Mouse (Mus musculus): Measurements from ENCODE around the gene 1700001O22Rik. TPM values are rescaled to one million over a fixed set of nuclear protein-coding genes. Genes with fewer than 3 reads are reported as not detected.

The 1700001O22Rik gene
- polyA plus RNA-seq, 1 experiment from 2014 or later = 1.8 TPM

GRCm38 (mm10) chr2:30830283-30830795, 26.9 kb upstream of the 1700001O22Rik start, which contains the start of gene Asb6:
TSS of gene Asb6 (minus strand) at chr2:30830333.
- Histone ChIP-seq H3K27ac (replicated peaks) (no peak within 1 kb of the TSS), H3K27me3 (no peaks in the 10 kb centered on the region), H3K4me2 (no peak within 1 kb of the TSS), H3K9ac (no peak within 1 kb of the TSS), H3K36me3 (peaks cover 6% of the 10 kb centered on the region), H3K9me3 (no peaks in the 10 kb centered on the region), H3K4me3 (no peak within 1 kb of the TSS), H3K4me1 (replicated peaks) (peaks cover 18% of the 10 kb centered on the region)
- ATAC-seq (ENCODE audit: low FRiP score, low read depth) = no peak
- WGBS = 14% methylated on average over 4 of the region's 4 CpGs

- H3K9ac ChIP-seq = no peak overlapping the region
- no peak overlapping the region for H3K27ac ChIP-seq (replicated peaks)
- H3K4me2 ChIP-seq = no peak overlapping the region
- peaks cover 18% of the 10 kb centered on the region for H3K4me1 ChIP-seq (replicated peaks)
- WGBS = 36% methylated on average over 5 of the region's 5 CpGs
- H3K9me3 ChIP-seq = no peaks in the 10 kb centered on the region
- H3K36me3 ChIP-seq = peaks cover 16% of the 10 kb centered on the region
- no peak overlapping the region for H3K4me3 ChIP-seq
- no peaks in the 10 kb centered on the region for H3K27me3 ChIP-seq
- ATAC-seq (ENCODE audit: low FRiP score, low read depth) = no peak
Measured at GRCm38 (mm10) chr2:30829315-30829714, 25.9 kb upstream of the 1700001O22Rik start.

GRCm38 (mm10) chr2:30827749-30828475, 24.5 kb upstream of the 1700001O22Rik start:
- Histone ChIP-seq H3K27me3 (no peaks in the 10 kb centered on the region), H3K27ac (replicated peaks) (peak overlapping the region; percentile 70), H3K9ac (peak overlapping the region; percentile 94), H3K4me2 (peak overlapping the region; percentile 89), H3K9me3 (no peaks in the 10 kb centered on the region), H3K4me3 (peak overlapping the region; percentile 87), H3K36me3 (peaks cover 30% of the 10 kb centered on the region), H3K4me1 (replicated peaks) (peaks cover 21% of the 10 kb centered on the region)
- ATAC-seq (ENCODE audit: low FRiP score, low read depth) = peak; percentile 93
- under 1% methylated on average over 63 of the region's 63 CpGs for WGBS

- peak overlapping the region; percentile 94 for H3K9ac ChIP-seq
- H3K9me3 ChIP-seq = no peaks in the 10 kb centered on the region
- H3K4me2 ChIP-seq = peak overlapping the region; percentile 89
- 38% methylated on average over 26 of the region's 26 CpGs for WGBS
- no peaks in the 10 kb centered on the region for H3K27me3 ChIP-seq
- no peak for ATAC-seq (ENCODE audit: low FRiP score, low read depth)
- H3K27ac ChIP-seq (replicated peaks) = peak overlapping the region; percentile 70
- peaks cover 38% of the 10 kb centered on the region for H3K36me3 ChIP-seq
- H3K4me1 ChIP-seq (replicated peaks) = peaks cover 21% of the 10 kb centered on the region
- peak overlapping the region; percentile 87 for H3K4me3 ChIP-seq
Measured at GRCm38 (mm10) chr2:30826825-30827748, 23.6 kb upstream of the 1700001O22Rik start.

GRCm38 (mm10) chr2:30823385-30824153, 20.1 kb upstream of the 1700001O22Rik start:
- H3K27me3 ChIP-seq = no peaks in the 10 kb centered on the region
- H3K36me3 ChIP-seq = peaks cover 62% of the 10 kb centered on the region
- ATAC-seq (ENCODE audit: low FRiP score, low read depth) = no peak
- no peaks in the 10 kb centered on the region for H3K9me3 ChIP-seq
- WGBS = 69% methylated on average over 13 of the region's 13 CpGs
- H3K9ac ChIP-seq = no peak overlapping the region
- H3K4me1 ChIP-seq (replicated peaks) = peaks cover 21% of the 10 kb centered on the region
- H3K4me3 ChIP-seq = no peak overlapping the region
- no peak overlapping the region for H3K4me2 ChIP-seq
- H3K27ac ChIP-seq (replicated peaks) = no peak overlapping the region

GRCm38 (mm10) chr2:30822460-30822859, 19.0 kb upstream of the 1700001O22Rik start:
- 87% methylated on average over 8 of the region's 8 CpGs for WGBS
- Histone ChIP-seq H3K27me3 (no peaks in the 10 kb centered on the region), H3K36me3 (peaks cover 62% of the 10 kb centered on the region), H3K4me2 (no peak overlapping the region), H3K4me1 (replicated peaks) (peaks cover 16% of the 10 kb centered on the region), H3K27ac (replicated peaks) (no peak overlapping the region), H3K9ac (no peak overlapping the region), H3K9me3 (no peaks in the 10 kb centered on the region), H3K4me3 (no peak overlapping the region)
- no peak for ATAC-seq (ENCODE audit: low FRiP score, low read depth)

- peaks cover 66% of the 10 kb centered on the region for H3K36me3 ChIP-seq
- H3K9me3 ChIP-seq = no peaks in the 10 kb centered on the region
- H3K4me1 ChIP-seq (replicated peaks) = peaks cover 3% of the 10 kb centered on the region; the same call in 1 of the 2 replicates
- H3K9ac ChIP-seq = no peak overlapping the region
- WGBS = 97% methylated on average over 3 of the region's 3 CpGs
- no peak overlapping the region for H3K27ac ChIP-seq (replicated peaks)
- H3K4me2 ChIP-seq = no peak overlapping the region
- no peak overlapping the region for H3K4me3 ChIP-seq
- H3K27me3 ChIP-seq = no peaks in the 10 kb centered on the region
- ATAC-seq (ENCODE audit: low FRiP score, low read depth) = no peak
Measured at GRCm38 (mm10) chr2:30821073-30821472, 17.6 kb upstream of the 1700001O22Rik start.

- no peaks in the 10 kb centered on the region for H3K27me3 ChIP-seq
- ATAC-seq (ENCODE audit: low FRiP score, low read depth) = no peak
- no peak overlapping the region for H3K9ac ChIP-seq
- no peaks in the 10 kb centered on the region for H3K9me3 ChIP-seq
- no peak overlapping the region for H3K4me3 ChIP-seq
- peaks cover 60% of the 10 kb centered on the region for H3K36me3 ChIP-seq
- H3K4me1 ChIP-seq (replicated peaks) = peaks cover 3% of the 10 kb centered on the region; the same call in 1 of the 2 replicates
- H3K27ac ChIP-seq (replicated peaks) = no peak overlapping the region
- 97% methylated on average over 5 of the region's 5 CpGs for WGBS
- H3K4me2 ChIP-seq = no peak overlapping the region
Measured at GRCm38 (mm10) chr2:30819873-30820272, 16.4 kb upstream of the 1700001O22Rik start.

- peaks cover 48% of the 10 kb centered on the region for H3K36me3 ChIP-seq
- no peaks in the 10 kb centered on the region for H3K27me3 ChIP-seq
- H3K9me3 ChIP-seq = no peaks in the 10 kb centered on the region
- no peak overlapping the region for H3K9ac ChIP-seq
- H3K4me1 ChIP-seq (replicated peaks) = no peaks in the 10 kb centered on the region
- no peak overlapping the region for H3K27ac ChIP-seq (replicated peaks)
- H3K4me2 ChIP-seq = no peak overlapping the region
- 91% methylated on average over 1 of the region's 1 CpGs for WGBS
- no peak for ATAC-seq (ENCODE audit: low FRiP score, low read depth)
- H3K4me3 ChIP-seq = no peak overlapping the region
Measured at GRCm38 (mm10) chr2:30816383-30816782, 12.9 kb upstream of the 1700001O22Rik start.

- H3K27ac ChIP-seq (replicated peaks) = no peak overlapping the region
- peaks cover 29% of the 10 kb centered on the region for H3K4me1 ChIP-seq (replicated peaks)
- H3K27me3 ChIP-seq = no peaks in the 10 kb centered on the region
- ATAC-seq (ENCODE audit: low FRiP score, low read depth) = no peak
- no peaks in the 10 kb centered on the region for H3K9me3 ChIP-seq
- H3K9ac ChIP-seq = no peak overlapping the region
- no peak overlapping the region for H3K4me2 ChIP-seq
- peaks cover 24% of the 10 kb centered on the region for H3K36me3 ChIP-seq
- H3K4me3 ChIP-seq = no peak overlapping the region
- 97% methylated on average over 7 of the region's 7 CpGs for WGBS
Measured at GRCm38 (mm10) chr2:30810573-30810972, 7.1 kb upstream of the 1700001O22Rik start.

GRCm38 (mm10) chr2:30809503-30809902, 6.0 kb upstream of the 1700001O22Rik start:
- Histone ChIP-seq H3K9me3 (no peaks in the 10 kb centered on the region), H3K4me3 (0 out of 2 replicates have a peak overlapping the region, but pooled peaks have one; percentile 1), H3K36me3 (peaks cover 16% of the 10 kb centered on the region; the same call in 1 of the 2 replicates), H3K27me3 (no peaks in the 10 kb centered on the region), H3K4me1 (replicated peaks) (peaks cover 29% of the 10 kb centered on the region), H3K9ac (0 out of 2 replicates have a peak overlapping the region, but pooled peaks have one; percentile 18), H3K4me2 (peak overlapping the region; percentile 39), H3K27ac (replicated peaks) (no peak overlapping the region)
- ATAC-seq (ENCODE audit: low FRiP score, low read depth) = no peak
- 83% methylated on average over 5 of the region's 5 CpGs for WGBS
